Mouse (Mus musculus): Measurements from ENCODE around the gene Pigl. TPM values are rescaled to one million over a fixed set of nuclear protein-coding genes. Genes with fewer than 3 reads are reported as not detected.

Gene Pigl
- polyA plus RNA-seq (2015; fragmentation: Nextera tagmentation; extraction: Ambion mirVana) = 3.0 and 3.5 TPM in 2 replicates

DNA sequence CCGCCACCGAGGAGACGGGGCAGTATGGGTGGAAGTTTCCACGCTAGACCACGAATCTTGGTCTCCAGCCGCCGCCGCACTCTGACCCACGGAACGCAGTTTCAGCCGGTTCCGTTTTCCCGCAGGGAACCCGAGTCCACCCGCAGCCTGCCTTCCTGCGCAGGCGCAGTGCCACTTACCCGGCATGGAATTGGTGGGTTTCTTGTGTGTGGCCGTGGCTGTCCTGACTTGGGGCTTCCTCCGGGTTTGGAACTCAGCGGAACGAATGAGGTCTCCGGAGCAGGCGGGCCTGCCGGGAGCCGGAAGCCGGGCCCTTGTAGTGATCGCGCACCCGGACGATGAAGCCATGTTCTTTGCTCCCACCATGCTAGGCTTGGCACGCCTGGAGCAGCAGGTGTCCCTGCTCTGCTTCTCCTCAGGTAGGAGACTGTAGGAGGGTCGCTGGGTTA is at the start of gene Pigl, which contains the start of gene Ncor1:
TSS of gene Pigl (plus strand) at position 185 of the 449 bp plus-strand sequence.
TSS of gene Ncor1 (minus strand) at position 266 of the 449 bp plus-strand sequence.
- no peaks in the 10 kb centered on the region for H3K36me3 ChIP-seq (ENCODE audit: control insufficient read depth, insufficient read depth)
- peak within 1 kb of the TSS; percentile 93 for H3K4me3 ChIP-seq (ENCODE audit: low read depth, low read length)
- peak within 1 kb of the TSS; percentile 96 for H3K27ac ChIP-seq (ENCODE audit: low read length)
- H3K9me3 ChIP-seq (replicated peaks; ENCODE audit: control insufficient read depth, low read length) = no peaks in the 10 kb centered on the region
- H3K9ac ChIP-seq (ENCODE audit: low read depth, low read length) = peak within 1 kb of the TSS; percentile 98
- H3K4me1 ChIP-seq (ENCODE audit: control insufficient read depth, low read depth, low read length) = peaks cover 9% of the 10 kb centered on the region
- under 1% methylated on average over 33 of the region's 33 CpGs for WGBS (ENCODE audit: insufficient replicate concordance)
- peak within 1 kb of the TSS; percentile 71 for H3K4me2 ChIP-seq (ENCODE audit: low read depth, low read length)
- no peaks in the 10 kb centered on the region for H3K27me3 ChIP-seq (ENCODE audit: control insufficient read depth, insufficient read depth, low read depth, low read length)
- ATAC-seq (ENCODE audit: low read depth) = peak; percentile 52

DNA sequence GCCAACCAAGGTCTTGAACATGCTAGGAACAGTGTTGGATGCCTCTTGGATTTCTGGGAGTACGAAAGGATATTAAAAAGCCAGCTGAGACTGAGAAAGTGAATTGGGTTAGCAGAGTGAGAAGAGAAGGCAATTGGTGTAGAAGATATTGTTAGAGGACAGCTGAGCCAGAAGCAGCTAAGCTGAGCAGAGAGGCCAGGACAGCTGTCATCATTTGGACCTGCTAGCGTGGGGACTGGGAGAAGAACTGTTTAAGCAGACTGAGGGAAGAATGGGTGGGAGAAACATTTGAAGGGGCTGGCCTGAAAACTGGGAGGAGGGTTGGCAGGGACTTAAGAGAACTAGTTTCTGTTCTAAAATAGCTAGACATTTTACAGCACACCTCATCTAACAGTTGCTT is 49.4 kb upstream of the Pigl start:
- H3K4me3 ChIP-seq (ENCODE audit: low read depth, low read length) = no peak overlapping the region
- 80% methylated on average over 2 of the region's 2 CpGs for WGBS (ENCODE audit: insufficient replicate concordance)
- no peak overlapping the region for H3K9ac ChIP-seq (ENCODE audit: low read depth, low read length)
- no peaks in the 10 kb centered on the region for H3K27me3 ChIP-seq (ENCODE audit: control insufficient read depth, insufficient read depth, low read depth, low read length)
- H3K4me1 ChIP-seq (ENCODE audit: control insufficient read depth, low read depth, low read length) = no peaks in the 10 kb centered on the region
- H3K36me3 ChIP-seq (ENCODE audit: control insufficient read depth, insufficient read depth) = peaks cover 13% of the 10 kb centered on the region
- no peak overlapping the region for H3K27ac ChIP-seq (ENCODE audit: low read length)
- no peak overlapping the region for H3K4me2 ChIP-seq (ENCODE audit: low read depth, low read length)
- no peaks in the 10 kb centered on the region for H3K9me3 ChIP-seq (replicated peaks; ENCODE audit: control insufficient read depth, low read length)
- no peak for ATAC-seq (ENCODE audit: low read depth)

DNA sequence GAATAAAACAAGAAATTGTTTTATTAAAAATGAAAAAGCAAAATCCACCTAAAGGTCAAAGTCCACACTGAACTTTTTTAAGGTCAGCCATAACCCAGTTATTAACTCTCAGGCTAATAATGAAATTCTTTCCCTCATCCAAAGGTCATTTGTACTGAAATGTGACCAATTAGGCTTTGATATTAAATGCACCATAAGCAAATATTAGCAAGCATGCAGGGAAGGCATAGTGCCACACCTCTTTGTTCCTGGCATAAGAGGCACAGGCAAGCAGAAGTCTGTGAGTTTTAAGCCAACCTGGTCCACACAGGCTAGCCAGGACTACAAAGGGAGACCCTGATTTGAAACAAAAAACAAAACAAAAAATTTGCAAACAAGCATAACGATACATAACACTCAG is 48.6 kb upstream of the Pigl start:
- 91% methylated on average over 1 of the region's 1 CpGs for WGBS (ENCODE audit: insufficient replicate concordance)
- no peak for ATAC-seq (ENCODE audit: low read depth)
- Histone ChIP-seq H3K27ac (ENCODE audit: low read length) (no peak overlapping the region), H3K4me2 (ENCODE audit: low read depth, low read length) (no peak overlapping the region), H3K27me3 (ENCODE audit: control insufficient read depth, insufficient read depth, low read depth, low read length) (no peaks in the 10 kb centered on the region), H3K9me3 (replicated peaks; ENCODE audit: control insufficient read depth, low read length) (no peaks in the 10 kb centered on the region), H3K9ac (ENCODE audit: low read depth, low read length) (no peak overlapping the region), H3K4me1 (ENCODE audit: control insufficient read depth, low read depth, low read length) (no peaks in the 10 kb centered on the region), H3K36me3 (ENCODE audit: control insufficient read depth, insufficient read depth) (peaks cover 13% of the 10 kb centered on the region), H3K4me3 (ENCODE audit: low read depth, low read length) (no peak overlapping the region)

DNA sequence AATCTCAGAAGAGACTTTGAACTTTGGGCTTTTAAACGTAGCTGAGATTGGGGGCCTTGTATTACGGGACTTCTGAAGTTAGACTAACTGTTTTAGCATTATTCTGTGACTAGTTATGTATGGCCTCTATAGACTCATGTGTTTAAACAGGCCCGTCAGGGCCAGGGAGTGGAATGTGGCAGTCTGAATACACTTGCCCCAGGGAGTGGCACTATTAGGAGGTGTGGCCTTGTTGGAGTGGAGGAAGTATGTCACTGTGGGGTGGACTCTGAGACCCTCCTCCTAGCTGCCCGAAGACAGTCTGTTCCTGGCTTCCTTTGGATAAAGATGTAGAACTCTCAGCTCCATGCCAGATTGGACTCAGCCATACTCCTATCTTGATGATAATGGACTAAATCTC is 43.2 kb upstream of the Pigl start:
- Histone ChIP-seq H3K4me1 (ENCODE audit: control insufficient read depth, low read depth, low read length) (no peaks in the 10 kb centered on the region), H3K27me3 (ENCODE audit: control insufficient read depth, insufficient read depth, low read depth, low read length) (no peaks in the 10 kb centered on the region), H3K4me3 (ENCODE audit: low read depth, low read length) (no peak overlapping the region), H3K9ac (ENCODE audit: low read depth, low read length) (no peak overlapping the region), H3K27ac (ENCODE audit: low read length) (no peak overlapping the region), H3K4me2 (ENCODE audit: low read depth, low read length) (no peak overlapping the region), H3K9me3 (replicated peaks; ENCODE audit: control insufficient read depth, low read length) (no peaks in the 10 kb centered on the region), H3K36me3 (ENCODE audit: control insufficient read depth, insufficient read depth) (peaks cover 15% of the 10 kb centered on the region)
- no peak for ATAC-seq (ENCODE audit: low read depth)
- WGBS (ENCODE audit: insufficient replicate concordance) = 78% methylated on average over 4 of the region's 4 CpGs

DNA sequence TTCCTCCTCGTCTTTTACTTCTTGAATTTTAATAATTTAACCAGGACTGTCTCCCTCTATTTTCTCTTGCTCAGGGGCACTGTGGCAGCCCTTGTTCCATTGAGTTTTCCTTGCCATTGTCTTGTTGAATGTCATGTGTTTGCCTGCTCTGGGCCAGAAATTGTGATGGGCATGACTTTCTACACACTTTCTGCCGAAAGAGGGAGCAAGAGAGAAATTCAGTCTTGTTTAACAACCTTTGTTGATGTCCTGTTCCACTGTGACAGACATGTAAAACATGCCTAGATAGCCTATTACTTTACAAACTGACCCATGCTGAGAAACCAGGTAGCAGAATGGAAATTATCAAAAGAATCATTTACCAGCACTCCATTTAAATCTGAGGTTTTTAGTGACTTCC is 33.7 kb upstream of the Pigl start:
- H3K9ac ChIP-seq (ENCODE audit: low read depth, low read length) = no peak overlapping the region
- H3K4me3 ChIP-seq (ENCODE audit: low read depth, low read length) = no peak overlapping the region
- H3K4me1 ChIP-seq (ENCODE audit: control insufficient read depth, low read depth, low read length) = no peaks in the 10 kb centered on the region
- 79% methylated on average over 2 of the region's 2 CpGs for WGBS (ENCODE audit: insufficient replicate concordance)
- H3K4me2 ChIP-seq (ENCODE audit: low read depth, low read length) = no peak overlapping the region
- H3K27ac ChIP-seq (ENCODE audit: low read length) = no peak overlapping the region
- H3K27me3 ChIP-seq (ENCODE audit: control insufficient read depth, insufficient read depth, low read depth, low read length) = no peaks in the 10 kb centered on the region
- H3K9me3 ChIP-seq (replicated peaks; ENCODE audit: control insufficient read depth, low read length) = no peaks in the 10 kb centered on the region
- no peak for ATAC-seq (ENCODE audit: low read depth)
- H3K36me3 ChIP-seq (ENCODE audit: control insufficient read depth, insufficient read depth) = peaks cover 17% of the 10 kb centered on the region

DNA sequence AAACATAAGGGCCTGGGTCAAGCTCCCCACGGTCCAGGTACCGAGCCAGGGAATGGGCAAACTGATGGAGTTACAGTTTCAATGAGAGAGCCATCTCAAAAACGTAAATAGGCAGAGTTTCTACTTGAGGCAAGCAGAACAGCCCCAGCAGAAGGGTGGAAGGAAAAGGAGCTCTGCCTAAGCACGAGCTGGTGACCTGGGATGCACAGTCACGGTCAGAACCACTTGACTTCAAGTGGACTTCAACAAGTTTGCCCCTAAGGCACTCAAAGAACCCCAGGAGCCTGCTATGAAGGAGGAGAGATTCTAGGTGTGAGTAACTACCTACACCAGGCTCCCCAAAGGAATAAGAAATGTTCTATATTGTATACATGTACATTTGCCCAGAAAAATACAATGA is 32.0 kb upstream of the Pigl start:
- Histone ChIP-seq H3K4me2 (ENCODE audit: low read depth, low read length) (no peak overlapping the region), H3K27ac (ENCODE audit: low read length) (no peak overlapping the region), H3K27me3 (ENCODE audit: control insufficient read depth, insufficient read depth, low read depth, low read length) (no peaks in the 10 kb centered on the region), H3K36me3 (ENCODE audit: control insufficient read depth, insufficient read depth) (peaks cover 18% of the 10 kb centered on the region; the same call in 1 of the 2 replicates), H3K9ac (ENCODE audit: low read depth, low read length) (no peak overlapping the region), H3K4me3 (ENCODE audit: low read depth, low read length) (no peak overlapping the region), H3K4me1 (ENCODE audit: control insufficient read depth, low read depth, low read length) (no peaks in the 10 kb centered on the region), H3K9me3 (replicated peaks; ENCODE audit: control insufficient read depth, low read length) (no peaks in the 10 kb centered on the region)
- ATAC-seq (ENCODE audit: low read depth) = no peak
- 78% methylated on average over 5 of the region's 5 CpGs for WGBS (ENCODE audit: insufficient replicate concordance)

DNA sequence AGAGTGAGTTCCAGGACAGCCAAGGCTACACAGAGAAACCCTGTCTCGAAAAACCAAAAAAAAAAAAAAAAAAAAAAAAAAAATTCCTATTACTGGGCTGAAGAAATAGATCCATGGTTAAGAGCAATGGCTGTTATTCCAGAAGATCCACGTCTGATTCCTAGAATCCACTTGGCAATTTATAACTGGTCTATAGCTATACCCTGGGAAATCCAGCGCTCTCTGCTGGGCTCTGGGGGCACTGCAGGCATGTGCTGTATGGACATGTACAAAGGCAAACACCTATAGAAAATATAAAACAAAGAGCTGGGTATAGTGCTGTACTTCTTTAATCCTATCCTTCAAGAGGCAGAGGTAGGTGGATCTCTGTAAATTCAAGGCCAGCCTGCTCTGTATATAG is 31.2 kb upstream of the Pigl start:
- Histone ChIP-seq H3K36me3 (ENCODE audit: control insufficient read depth, insufficient read depth) (peaks cover 15% of the 10 kb centered on the region; the same call in 1 of the 2 replicates), H3K27me3 (ENCODE audit: control insufficient read depth, insufficient read depth, low read depth, low read length) (no peaks in the 10 kb centered on the region)
- WGBS (ENCODE audit: insufficient replicate concordance) = 76% methylated on average over 2 of the region's 3 CpGs

DNA sequence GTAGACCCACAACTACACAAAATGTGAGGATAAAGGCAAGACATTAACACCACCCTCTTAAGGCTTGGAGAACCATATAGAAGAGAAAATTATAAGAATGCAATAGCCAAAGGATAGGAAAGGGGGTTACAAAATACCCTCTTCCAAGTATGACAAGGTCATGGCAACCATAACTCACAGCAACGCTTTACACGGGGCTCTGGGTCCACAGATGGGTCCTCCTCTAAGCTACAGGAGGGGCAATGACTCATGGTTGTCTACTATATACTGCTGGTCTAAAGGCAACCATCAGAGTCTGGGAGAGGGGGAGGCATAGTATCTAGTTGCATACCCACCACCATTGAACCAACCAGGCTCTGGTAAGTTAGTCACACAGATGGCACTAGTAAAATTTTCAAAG is 26.0 kb upstream of the Pigl start:
- H3K9me3 ChIP-seq (replicated peaks; ENCODE audit: control insufficient read depth, low read length) = no peaks in the 10 kb centered on the region
- no peak overlapping the region for H3K4me2 ChIP-seq (ENCODE audit: low read depth, low read length)
- no peak overlapping the region for H3K9ac ChIP-seq (ENCODE audit: low read depth, low read length)
- WGBS (ENCODE audit: insufficient replicate concordance) = 93% methylated on average over 2 of the region's 2 CpGs
- H3K4me3 ChIP-seq (ENCODE audit: low read depth, low read length) = no peak overlapping the region
- H3K27ac ChIP-seq (ENCODE audit: low read length) = no peak overlapping the region
- H3K4me1 ChIP-seq (ENCODE audit: control insufficient read depth, low read depth, low read length) = no peaks in the 10 kb centered on the region
- no peaks in the 10 kb centered on the region for H3K27me3 ChIP-seq (ENCODE audit: control insufficient read depth, insufficient read depth, low read depth, low read length)
- no peak for ATAC-seq (ENCODE audit: low read depth)
- peaks cover 16% of the 10 kb centered on the region for H3K36me3 ChIP-seq (ENCODE audit: control insufficient read depth, insufficient read depth)

More for the DNA sequence above, 31.2 kb upstream of the Pigl start:
- no peaks in the 10 kb centered on the region for H3K4me1 ChIP-seq (ENCODE audit: control insufficient read depth, low read depth, low read length)
- H3K4me3 ChIP-seq (ENCODE audit: low read depth, low read length) = no peak overlapping the region
- H3K9me3 ChIP-seq (replicated peaks; ENCODE audit: control insufficient read depth, low read length) = no peaks in the 10 kb centered on the region
- no peak overlapping the region for H3K9ac ChIP-seq (ENCODE audit: low read depth, low read length)
- H3K4me2 ChIP-seq (ENCODE audit: low read depth, low read length) = no peak overlapping the region
- no peak for ATAC-seq (ENCODE audit: low read depth)
- no peak overlapping the region for H3K27ac ChIP-seq (ENCODE audit: low read length)

DNA sequence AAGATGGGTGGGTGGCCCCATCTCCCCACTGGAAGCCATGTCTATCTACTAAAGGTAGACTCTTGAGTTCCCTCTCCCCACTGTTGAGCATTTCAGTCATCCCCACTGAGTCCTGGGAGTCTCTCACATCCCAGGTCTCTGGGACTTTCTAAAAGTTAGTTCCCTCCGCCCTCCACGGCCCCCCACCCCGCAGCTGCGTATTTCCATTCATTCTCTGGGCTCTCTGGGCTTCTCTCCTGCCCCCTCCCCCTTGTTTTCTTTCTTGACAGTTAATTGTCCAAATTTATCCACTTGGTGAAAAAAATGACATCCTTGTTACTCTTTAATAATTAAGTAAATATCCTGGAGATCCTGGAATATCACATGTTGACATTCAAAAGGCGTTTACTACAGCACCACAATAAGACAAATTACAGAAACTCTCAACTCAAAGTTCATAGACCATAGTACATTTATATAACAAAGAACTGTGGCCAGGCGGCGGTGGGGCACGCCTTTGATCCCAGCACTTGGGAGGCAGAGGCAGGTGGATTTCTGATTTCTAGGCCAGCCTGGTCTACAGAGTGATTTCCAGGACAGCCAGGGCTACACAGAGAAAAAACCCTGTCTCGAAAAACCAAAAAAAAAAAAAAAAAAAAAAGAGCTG is 17.5 kb upstream of the Pigl start:
- Histone ChIP-seq H3K36me3 (ENCODE audit: control insufficient read depth, insufficient read depth) (no peaks in the 10 kb centered on the region; the same call in 1 of the 2 replicates), H3K4me2 (ENCODE audit: low read depth, low read length) (no peak overlapping the region), H3K27ac (ENCODE audit: low read length) (no peak overlapping the region), H3K9ac (ENCODE audit: low read depth, low read length) (no peak overlapping the region), H3K9me3 (replicated peaks; ENCODE audit: control insufficient read depth, low read length) (no peaks in the 10 kb centered on the region), H3K27me3 (ENCODE audit: control insufficient read depth, insufficient read depth, low read depth, low read length) (no peaks in the 10 kb centered on the region), H3K4me1 (ENCODE audit: control insufficient read depth, low read depth, low read length) (no peaks in the 10 kb centered on the region), H3K4me3 (ENCODE audit: low read depth, low read length) (no peak overlapping the region)
- ATAC-seq (ENCODE audit: low read depth) = no peak
- WGBS (ENCODE audit: insufficient replicate concordance) = 83% methylated on average over 9 of the region's 9 CpGs

Measured in liver, embryonic 16.5 days (tissue).